Mouse (Mus musculus): Measurements from ENCODE around the gene Agap3.

Agap3 gene

GRCm38 (mm10) chr5:24474723-24475261 is 22.8 kb downstream of the Agap3 start:
- DNase-seq (ENCODE audit: low read depth, low spot score): peak; percentile 72

GRCm38 (mm10) chr5:24475476-24476241 is 23.7 kb downstream of the Agap3 start:
- peak; percentile 61 for DNase-seq (ENCODE audit: low read depth, low spot score)

- DNase-seq (ENCODE audit: low read depth, low spot score): no peak
Measured at GRCm38 (mm10) chr5:24477909-24478308, 25.9 kb downstream of the Agap3 start.

DNA sequence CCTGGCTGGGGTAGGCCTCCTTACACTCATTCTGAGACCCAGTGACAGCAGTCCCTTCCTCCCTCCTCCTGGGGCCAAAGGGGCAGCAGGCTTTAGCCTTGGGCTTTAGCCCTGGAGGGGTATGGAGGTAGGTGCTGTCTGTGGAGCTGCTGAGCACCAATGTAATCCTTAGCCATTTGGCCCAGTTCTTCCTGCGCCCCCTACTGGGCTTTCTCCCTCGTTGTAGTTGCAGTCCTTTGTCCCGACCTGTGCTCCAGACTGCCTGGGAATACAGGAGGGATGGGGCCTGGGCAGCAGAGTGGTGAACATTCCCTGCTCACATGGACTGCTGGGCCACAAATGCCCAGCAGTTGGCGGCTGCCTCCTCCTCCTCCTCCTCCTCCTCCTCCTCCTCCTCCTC is 29.7 kb downstream of the Agap3 start:
- DNase-seq (ENCODE audit: low read depth, low spot score): peak; percentile 82

DNA sequence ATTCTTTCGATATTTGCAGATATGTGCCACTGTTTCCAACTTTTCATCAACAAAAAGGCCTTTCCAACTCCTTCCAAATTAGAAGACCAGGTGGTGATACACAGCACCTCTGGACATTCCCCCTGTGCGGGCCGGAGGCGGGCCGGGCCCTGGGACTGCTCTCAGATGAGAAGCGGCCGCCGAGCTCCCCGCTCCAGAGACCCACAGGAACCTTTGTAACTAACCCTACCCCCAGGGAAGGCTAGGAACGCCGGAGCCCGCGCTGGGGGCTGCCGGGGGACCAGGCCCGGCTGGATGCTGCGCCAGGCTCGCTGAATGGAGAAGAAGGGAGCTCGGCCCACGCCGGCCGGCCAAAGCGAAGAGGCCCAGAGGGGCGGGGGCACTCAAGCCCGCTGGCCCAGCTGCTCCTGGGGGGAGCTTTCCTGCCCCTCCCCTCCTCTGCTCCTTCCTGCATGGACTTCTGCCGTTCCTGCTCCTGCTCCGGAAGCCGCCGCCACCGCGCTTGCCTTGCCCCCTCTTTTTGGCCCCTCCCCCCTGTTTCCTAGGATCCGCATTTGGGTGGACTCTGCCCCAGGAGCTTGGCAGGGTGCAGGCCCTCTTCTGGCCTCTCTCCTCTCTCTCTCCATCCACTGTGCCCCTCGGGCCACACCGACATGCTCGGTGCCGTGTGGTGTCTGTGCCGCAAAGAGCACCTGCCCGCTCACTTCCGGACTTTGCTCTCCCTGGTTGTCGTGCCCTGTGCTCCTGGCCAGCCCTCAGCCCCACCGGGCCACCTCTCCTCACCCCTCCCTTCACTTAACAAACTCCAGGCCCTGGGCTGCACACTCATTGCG is 30.5 kb downstream of the Agap3 start:
- DNase-seq (ENCODE audit: low read depth, low spot score): no peak

- DNase-seq (ENCODE audit: low read depth, low spot score): peak; percentile 91
Measured at GRCm38 (mm10) chr5:24483326-24483725, 31.3 kb downstream of the Agap3 start.

DNA sequence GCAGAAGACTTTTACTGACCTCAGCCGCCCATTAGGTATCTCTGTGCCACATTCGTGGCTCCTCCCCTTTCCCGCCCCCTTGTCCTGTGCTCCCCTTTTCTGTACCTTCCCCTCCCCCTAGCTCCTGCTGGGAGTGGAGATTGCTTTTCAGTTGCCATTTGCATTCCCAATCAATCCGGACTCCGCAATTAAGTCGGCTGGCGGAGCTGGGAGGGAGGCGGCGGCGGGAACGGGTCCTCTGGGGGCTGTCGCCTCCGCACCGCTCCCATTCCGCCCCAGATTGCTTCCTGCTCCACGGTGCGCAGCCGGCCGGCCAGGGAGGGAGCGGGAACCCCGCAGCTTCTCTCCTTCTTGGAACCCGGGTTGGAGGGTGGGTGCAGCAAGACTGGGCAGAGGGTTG is 33.0 kb downstream of the Agap3 start:
- peak; percentile 61 for DNase-seq (ENCODE audit: low read depth, low spot score)

GRCm38 (mm10) chr5:24486097-24486496 is 34.1 kb downstream of the Agap3 start:
- peak; percentile 96 for DNase-seq (ENCODE audit: low read depth, low spot score)

DNA sequence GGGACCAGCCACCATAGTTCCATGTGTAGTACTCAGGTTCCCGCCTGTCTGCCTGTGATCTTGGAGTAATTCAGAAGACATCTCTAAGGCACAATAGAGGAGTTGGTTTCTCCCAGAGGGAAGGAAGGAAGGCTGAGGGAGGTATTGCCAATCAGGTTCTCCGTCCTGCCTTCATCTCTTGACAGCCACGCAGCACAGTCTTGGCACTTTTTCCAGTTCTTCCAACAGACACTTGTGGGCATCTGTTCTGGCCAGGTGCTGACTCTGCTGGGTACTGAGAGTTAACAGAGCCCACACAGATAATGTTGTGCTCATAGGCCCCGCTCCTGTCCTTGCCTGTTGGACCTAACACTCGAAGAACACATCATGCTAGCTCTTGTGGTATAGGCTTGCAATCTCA is 34.8 kb downstream of the Agap3 start:
- peak; percentile 68 for DNase-seq (ENCODE audit: low read depth, low spot score)

DNA sequence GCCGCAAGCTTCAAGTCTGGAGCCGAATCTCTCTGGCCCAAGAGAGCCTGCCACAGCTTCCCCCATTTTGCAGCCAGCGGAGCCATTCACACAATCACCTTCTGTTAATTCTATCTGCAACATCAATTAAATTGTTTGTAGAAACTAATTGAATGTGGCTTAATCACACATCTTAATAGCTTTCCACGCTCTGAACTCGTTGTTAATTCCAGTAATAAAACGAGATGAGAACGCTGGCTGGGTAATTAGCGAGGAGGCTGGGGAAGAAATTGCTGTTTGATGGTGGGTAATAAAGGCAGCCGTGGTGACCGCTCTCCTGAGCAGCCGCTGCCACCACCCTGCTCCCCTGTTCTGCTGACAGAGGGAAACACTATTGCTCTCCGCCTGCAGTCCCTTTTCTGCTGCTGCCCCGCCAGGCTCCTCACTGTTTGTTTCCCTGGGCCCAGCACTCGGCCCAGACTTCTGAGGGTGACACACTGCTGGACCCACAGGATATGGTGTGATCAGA is 38.5 kb downstream of the Agap3 start:
- DNase-seq (ENCODE audit: low read depth, low spot score): no peak

GRCm38 (mm10) chr5:24492546-24493285 is 40.7 kb downstream of the Agap3 start:
- no peak for DNase-seq (ENCODE audit: low read depth, low spot score)

GRCm38 (mm10) chr5:24495019-24495418 is 43.0 kb downstream of the Agap3 start:
- DNase-seq (ENCODE audit: low read depth, low spot score): peak; percentile 6

DNA sequence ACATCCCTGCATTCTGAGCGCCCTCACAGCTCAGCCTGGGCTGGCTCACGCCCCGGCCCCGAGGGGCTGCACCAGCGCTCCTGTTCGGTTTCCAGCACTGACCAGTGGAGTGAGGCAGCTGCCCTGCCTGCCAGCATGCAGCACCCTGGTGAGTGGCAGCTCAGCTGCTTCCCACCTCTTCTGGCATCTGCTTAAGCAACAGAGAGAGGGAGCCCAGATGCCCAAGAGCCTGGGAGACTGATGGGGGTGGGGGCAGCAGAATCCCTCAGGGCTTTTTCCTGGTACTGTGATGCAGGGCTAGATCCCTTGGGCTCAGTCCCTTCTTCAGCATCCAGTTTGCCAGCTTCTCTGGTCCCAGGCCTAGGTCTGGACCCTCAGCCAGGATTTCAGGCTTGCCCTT is 44.8 kb downstream of the Agap3 start:
- peak; percentile 63 for DNase-seq (ENCODE audit: low read depth, low spot score)

DNA sequence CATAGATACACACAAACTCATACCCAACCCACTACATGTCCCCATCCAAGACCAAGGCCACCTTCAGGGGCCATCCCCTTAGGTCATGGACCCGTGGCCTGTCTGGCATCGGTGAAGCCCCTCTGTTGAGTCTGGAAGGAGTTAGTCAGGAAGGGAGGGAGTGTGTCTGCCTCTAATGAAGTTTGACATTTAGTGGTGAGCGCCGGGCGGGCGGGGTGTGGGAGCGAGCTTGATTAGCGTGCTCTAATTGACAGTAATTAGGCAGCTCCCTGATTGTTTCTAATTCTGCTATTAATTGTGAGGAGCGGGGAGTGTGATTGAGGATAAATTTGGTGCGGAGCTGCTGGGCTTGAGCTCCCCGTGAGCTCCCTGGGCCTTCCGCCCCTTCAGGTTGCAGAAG is 45.5 kb downstream of the Agap3 start:
- DNase-seq (ENCODE audit: low read depth, low spot score): no peak

GRCm38 (mm10) chr5:24499113-24499512 is 47.1 kb downstream of the Agap3 start:
- DNase-seq (ENCODE audit: low read depth, low spot score): peak; percentile 62

DNA sequence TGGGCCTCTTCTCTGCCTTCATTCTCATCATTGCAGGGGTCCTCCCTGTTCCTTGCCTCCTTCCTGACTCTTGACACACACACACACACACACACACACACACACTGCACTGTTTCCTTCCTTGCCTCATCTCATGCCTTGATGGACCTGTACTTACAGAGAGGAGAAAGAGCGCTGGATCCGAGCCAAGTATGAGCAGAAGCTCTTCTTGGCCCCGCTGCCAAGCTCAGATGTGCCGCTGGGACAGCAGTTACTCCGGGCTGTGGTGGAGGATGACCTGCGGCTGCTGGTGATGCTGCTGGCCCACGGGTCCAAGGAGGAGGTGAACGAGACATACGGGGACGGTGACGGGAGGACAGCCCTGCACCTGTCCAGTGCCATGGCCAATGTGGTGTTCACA is 48.9 kb downstream of the Agap3 start:
- DNase-seq (ENCODE audit: low read depth, low spot score): peak; percentile 58

GRCm38 (mm10) chr5:24502786-24503185 is 50.8 kb downstream of the Agap3 start:
- no peak for DNase-seq (ENCODE audit: low read depth, low spot score)

GRCm38 (mm10) chr5:24505513-24505912 is 53.5 kb downstream of the Agap3 start:
- DNase-seq (ENCODE audit: low read depth, low spot score): no peak

DNA sequence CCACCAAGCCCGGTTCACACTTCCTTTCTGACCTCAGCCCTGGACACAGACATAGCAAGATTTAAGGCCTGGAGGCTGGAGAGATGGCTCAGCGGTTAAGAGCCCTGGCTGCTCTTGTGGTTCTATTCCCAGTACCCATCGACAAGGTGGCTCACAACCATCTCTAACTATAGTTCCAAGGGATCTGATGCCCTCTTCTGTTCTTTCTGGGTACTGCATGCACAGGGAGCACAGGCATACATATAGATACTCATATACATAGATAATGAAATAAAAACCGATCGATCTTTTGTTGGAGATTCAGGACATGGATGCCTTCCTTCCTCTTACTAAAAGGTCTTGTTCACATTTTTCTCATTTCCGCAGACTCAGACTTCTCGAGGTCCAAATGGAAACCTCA is 56.4 kb downstream of the Agap3 start:
- DNase-seq (ENCODE audit: low read depth, low spot score): no peak

- DNase-seq (ENCODE audit: low read depth, low spot score): peak; percentile 48
Measured at GRCm38 (mm10) chr5:24510635-24511034, 58.7 kb downstream of the Agap3 start.

- DNase-seq (ENCODE audit: low read depth, low spot score): no peak
Measured at GRCm38 (mm10) chr5:24512271-24512670, 60.3 kb downstream of the Agap3 start.

DNA sequence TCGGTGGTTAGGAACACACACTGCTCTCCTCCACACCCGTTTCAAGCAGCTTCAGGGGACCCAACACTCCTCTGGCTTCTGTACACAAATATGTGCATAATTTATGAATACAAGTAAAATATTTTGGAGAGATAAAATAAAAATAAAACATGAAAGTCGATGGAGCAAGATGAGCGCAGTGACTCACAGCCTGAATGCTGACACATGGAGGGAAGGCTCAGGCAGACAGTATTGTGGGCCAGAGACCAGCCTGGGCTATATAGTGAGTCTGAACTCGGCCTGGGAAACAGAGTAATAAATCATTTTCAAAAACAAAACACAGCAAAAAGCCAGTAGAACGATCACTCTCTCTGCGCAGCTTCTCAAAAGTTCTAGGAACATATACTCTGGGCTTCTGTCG is 69.4 kb downstream of the Agap3 start:
- DNase-seq (ENCODE audit: low read depth, low spot score): no peak
